Mouse (Mus musculus) cerebellum, adult 2 months (tissue): ENCODE data around the gene Ccdc34.

Experiments
- CTCF ChIP-seq: fragments of 200-500 bp; IDR thresholded peaks from 2 replicates; pipeline ENCODE4 v1.5.1; 2011; ENCODE audit warnings: low read depth, mild to moderate bottlenecking, control low read depth, low read length, moderate library complexity, borderline replicate concordance; ENCODE audit not compliant: insufficient read depth
- POLR2A ChIP-seq: fragments of 200-500 bp; IDR thresholded peaks from 2 replicates; pipeline ENCODE4 v1.6.1; 2011; ENCODE audit warnings: low read length, control low read depth, borderline replicate concordance; ENCODE audit not compliant: insufficient read depth

DNA sequence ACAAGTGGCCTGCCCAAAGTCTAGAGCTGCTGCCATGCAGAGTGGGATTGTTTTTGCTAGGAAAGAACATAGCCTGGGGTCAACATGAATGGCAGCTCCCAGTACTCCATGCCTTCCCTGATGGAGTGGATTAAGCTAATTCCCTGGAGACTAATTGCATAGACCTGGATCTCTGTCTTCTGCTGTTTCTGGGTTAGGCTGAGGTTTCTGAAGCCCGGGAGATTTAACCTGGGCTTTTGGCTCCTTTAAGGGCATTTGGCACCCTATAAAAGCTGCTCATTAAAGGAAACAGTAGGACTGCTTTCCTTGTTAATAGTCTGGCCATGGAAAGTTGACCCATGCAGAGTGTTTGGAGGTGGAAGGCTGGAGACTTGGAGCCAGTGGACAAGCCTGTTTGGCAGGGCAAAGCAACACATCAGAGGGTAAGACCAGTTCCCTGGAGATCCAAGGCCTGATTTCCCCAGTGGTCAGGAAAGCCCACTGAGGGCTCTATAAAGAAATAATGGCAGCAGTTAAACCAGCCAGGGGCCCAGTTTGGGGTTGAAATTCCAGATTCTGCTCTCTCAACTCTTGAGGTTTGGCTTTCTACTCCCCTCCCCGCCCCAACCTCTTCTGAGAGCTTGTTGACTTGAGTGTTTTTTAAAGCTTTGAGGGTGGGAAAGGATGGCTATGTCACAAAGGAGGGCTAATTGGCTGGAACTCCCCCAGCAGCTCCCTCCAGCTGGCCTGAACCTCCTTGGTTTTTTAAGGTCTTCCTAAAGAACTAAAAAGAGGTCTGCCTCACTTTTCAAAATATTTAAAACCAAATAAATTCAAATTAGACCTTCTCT, 117.4 kb downstream of the Ccdc34 start:
- TF ChIP-seq CTCF (no peak), POLR2A (no peak)
